Comparison of ENCODE assay signal across 8 mouse cellular contexts in the genomic region with DNA sequence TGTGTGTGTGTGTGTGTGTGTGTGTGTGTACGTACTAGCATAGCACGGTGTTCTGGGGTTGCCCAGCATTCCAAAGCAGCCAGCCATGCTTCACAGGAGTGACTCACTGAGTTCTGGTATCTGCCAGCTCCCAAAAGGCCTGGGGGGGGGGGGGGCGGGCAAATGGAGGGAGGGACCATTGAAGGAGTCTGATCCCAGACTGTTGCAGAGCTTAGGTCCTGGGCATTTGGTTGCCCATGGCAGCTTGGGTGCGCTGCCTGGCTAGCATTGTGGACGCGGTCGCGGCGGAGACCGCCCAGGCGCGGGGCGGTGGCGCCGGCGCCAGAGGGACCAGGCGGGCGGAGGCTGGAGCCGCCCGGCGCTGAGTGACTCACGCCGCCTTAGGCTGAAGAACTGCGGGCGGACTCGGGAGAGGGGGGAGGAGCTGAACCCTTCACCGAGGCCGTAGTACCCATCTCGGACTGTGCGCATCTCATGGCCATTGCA. TPM values are rescaled to one million over a fixed set of nuclear protein-coding genes. Genes with fewer than 3 reads are reported as not detected.
DNase-seq lines count a peak whose midpoint lies in the region; ATAC-seq and TF ChIP-seq lines count a peak whose summit lies in the region.

No protein-coding gene starts in this region.

- H3K4me2 ChIP-seq in heart, embryonic 14.5 days (ENCODE audit: low read length): peak overlapping the region; percentile 53
- H3K4me2 ChIP-seq in liver, embryonic 13.5 days: peak overlapping the region; percentile 24
- peak overlapping the region; percentile 42 for H3K4me2 ChIP-seq in stomach, embryonic 16.5 days (ENCODE audit: low read depth, low read length)

- no peak for TF ChIP-seq CTCF in kidney, adult 2 months (conservative IDR thresholded peaks at IDR 0.05; ENCODE audit: insufficient read depth, insufficient read length, low read depth, low read length)

- no peak overlapping the region for H3K4me3 ChIP-seq in kidney, adult 2 months (ENCODE audit: insufficient read depth, low read depth, low read length)
- H3K4me3 ChIP-seq in heart, embryonic 14.5 days (ENCODE audit: control insufficient read depth in 1 of 2, insufficient read depth in 1 of 2, low read depth in 1 of 2, low read length in 2 of 2): peak overlapping the region; percentile 0 to 13; a peak in 3 of 4 replicates
- 0 out of 2 replicates have a peak overlapping the region, but pooled peaks have one; percentile 13 for H3K4me3 ChIP-seq in liver, embryonic 13.5 days (replicated peaks)
- peak overlapping the region; percentile 28 for H3K4me3 ChIP-seq in stomach, embryonic 16.5 days (replicated peaks; ENCODE audit: low read length)

- ATAC-seq in heart, embryonic 14.5 days (ENCODE audit: insufficient number of reproducible peaks, insufficient read depth, low FRiP score, low read depth): peak; percentile 37; the same call in 1 of the 2 replicates
- peak; percentile 34; the same call in 1 of the 2 replicates for ATAC-seq in liver, embryonic 13.5 days (ENCODE audit: low read depth)
- peak; percentile 72; the same call in 1 of the 2 replicates for ATAC-seq in stomach, embryonic 16.5 days (ENCODE audit: insufficient read depth, low FRiP score)

- peaks cover 39% of the 10 kb centered on the region for H3K27me3 ChIP-seq in kidney, adult 2 months (replicated peaks; ENCODE audit: control insufficient read depth, insufficient read depth, low read length)
- H3K27me3 ChIP-seq in heart, embryonic 14.5 days (ENCODE audit: control insufficient read depth, insufficient read depth, low read length): peaks cover 93% of the 10 kb centered on the region
- peaks cover 97% of the 10 kb centered on the region for H3K27me3 ChIP-seq in liver, embryonic 13.5 days
- peaks cover 93% of the 10 kb centered on the region for H3K27me3 ChIP-seq in stomach, embryonic 16.5 days (ENCODE audit: control insufficient read depth, insufficient read depth, low read length)

- no peak overlapping the region for H3K27ac ChIP-seq in kidney, adult 2 months (ENCODE audit: insufficient read depth, low read depth, low read length)
- H3K27ac ChIP-seq in heart, embryonic 14.5 days (replicated peaks in 1 of 2; ENCODE audit: control insufficient read depth in 1 of 2, insufficient read depth in 1 of 2, low read depth in 2 of 2, low read length in 2 of 2): no peak overlapping the region
- H3K27ac ChIP-seq in liver, embryonic 13.5 days: no peak overlapping the region
- H3K27ac ChIP-seq in stomach, embryonic 16.5 days (ENCODE audit: low read length): no peak overlapping the region

- H3K36me3 ChIP-seq in kidney, adult 2 months (ENCODE audit: control insufficient read depth, insufficient read depth, low read length): no peaks in the 10 kb centered on the region
- H3K36me3 ChIP-seq in heart, embryonic 14.5 days (ENCODE audit: control insufficient read depth, insufficient read depth, low read length): no peaks in the 10 kb centered on the region
- no peaks in the 10 kb centered on the region for H3K36me3 ChIP-seq in liver, embryonic 13.5 days
- H3K36me3 ChIP-seq in stomach, embryonic 16.5 days (ENCODE audit: control insufficient read depth, insufficient read depth, low read length): no peaks in the 10 kb centered on the region

- WGBS in kidney, adult 2 months: 3% methylated on average over 30 of the region's 30 CpGs
- 1% methylated on average over 24 of the region's 30 CpGs for WGBS in heart, embryonic 14.5 days
- WGBS in liver, embryonic 13.5 days (ENCODE audit: insufficient replicate concordance): 2% methylated on average over 29 of the region's 30 CpGs
- under 1% methylated on average over 29 of the region's 30 CpGs for WGBS in stomach, embryonic 16.5 days

- no peak overlapping the region for H3K9ac ChIP-seq in heart, embryonic 14.5 days (ENCODE audit: low read length)
- no peak overlapping the region for H3K9ac ChIP-seq in liver, embryonic 13.5 days
- H3K9ac ChIP-seq in stomach, embryonic 16.5 days (ENCODE audit: low read length): no peak overlapping the region

- H3K9me3 ChIP-seq in heart, embryonic 14.5 days (ENCODE audit: control insufficient read depth, low read length): no peaks in the 10 kb centered on the region
- H3K9me3 ChIP-seq in liver, embryonic 13.5 days (replicated peaks): no peaks in the 10 kb centered on the region
- no peaks in the 10 kb centered on the region for H3K9me3 ChIP-seq in stomach, embryonic 16.5 days (replicated peaks; ENCODE audit: control insufficient read depth, low read length)

- peak; percentile 27 for DNase-seq in kidney, adult 2 months
- DNase-seq in kidney, postnatal 25 days: no peak
- DNase-seq in adrenal gland, postnatal 14 days: peak; percentile 64
- no peak for DNase-seq in liver, embryonic 13.5 days
- DNase-seq in cerebellum, adult 11 months: no peak
- DNase-seq in left cerebral cortex, postnatal 10 days (ENCODE audit: extremely low spot score in 1 of 2, low spot score in 2 of 2): no peak

- 0 out of 2 replicates have a peak, but pooled peaks cover 3% of the 10 kb centered on the region for H3K4me1 ChIP-seq in kidney, adult 2 months (ENCODE audit: control insufficient read depth, insufficient read depth, low read length)
- peaks cover 7 to 31% of the 10 kb centered on the region in 2 experiments for H3K4me1 ChIP-seq in heart, embryonic 14.5 days (ENCODE audit: control insufficient read depth in 2 of 2, insufficient read depth in 2 of 2, low read length in 2 of 2)
- H3K4me1 ChIP-seq in liver, embryonic 13.5 days (replicated peaks): peaks cover 52% of the 10 kb centered on the region
- peaks cover 22% of the 10 kb centered on the region for H3K4me1 ChIP-seq in stomach, embryonic 16.5 days (ENCODE audit: control insufficient read depth, insufficient read depth, low read length)

- intact Hi-C loops in left cerebral cortex, postnatal 10 days (cut with DNase I): no loop called here

- no peak for TF ChIP-seq POLR2A in kidney, adult 2 months (IDR thresholded peaks at IDR 0.05; ENCODE audit: low read depth, low read length)

RNA-seq across cellular contexts. Expression of a gene that starts 3.7 kb away (rescaled TPM):
- not detected in 2 replicates for polyA plus RNA-seq in kidney, adult 2 months (2012; rRNA removed)
- 0.19 and 0.22 TPM in 2 replicates for total RNA-seq in adrenal gland, postnatal 14 days (2021)
- polyA plus RNA-seq in heart, embryonic 14.5 days (2014; fragmentation: Nextera tagmentation; extraction: Ambion mirVana): 0.08 and 0.39 TPM in 2 replicates
- not detected in 2 replicates for polyA plus RNA-seq in liver, embryonic 13.5 days (2015; fragmentation: Nextera tagmentation; extraction: Ambion mirVana)
- 2.2 and 2.4 TPM in 2 replicates for polyA plus RNA-seq in stomach, embryonic 16.5 days (2015; fragmentation: Nextera tagmentation; extraction: Ambion mirVana)
- 1 to 10 TPM; 8.2 to 8.7 TPM for total RNA-seq in left cerebral cortex, postnatal 10 days (2021)

RNA-seq across cellular contexts. Expression of a gene that starts 14.9 kb away (rescaled TPM):
- polyA plus RNA-seq in kidney, adult 2 months (2012; rRNA removed): 0.16 TPM in 1 of 2 replicates, not detected in the other
- 0.11 and 0.26 TPM in 2 replicates for total RNA-seq in adrenal gland, postnatal 14 days (2021)
- polyA plus RNA-seq in heart, embryonic 14.5 days (2014; fragmentation: Nextera tagmentation; extraction: Ambion mirVana): not detected in 2 replicates
- polyA plus RNA-seq in liver, embryonic 13.5 days (2015; fragmentation: Nextera tagmentation; extraction: Ambion mirVana): 0.07 TPM in 1 of 2 replicates, not detected in the other
- polyA plus RNA-seq in stomach, embryonic 16.5 days (2015; fragmentation: Nextera tagmentation; extraction: Ambion mirVana): 7.3 and 11.6 TPM in 2 replicates
- total RNA-seq in left cerebral cortex, postnatal 10 days (2021): 10 to 100 TPM; 22.7 to 28.3 TPM

Comparison
In these comparisons a context has a peak if more than half of its experiments do, and no peak if none do; other contexts are left out.
1. DNase-seq: peak in kidney, adult 2 months (single experiment) and adrenal gland, postnatal 14 days (single experiment); none in kidney, postnatal 25 days (0 of 2), liver, embryonic 13.5 days (single experiment), cerebellum, adult 11 months (single experiment) and left cerebral cortex, postnatal 10 days (0 of 2).
2. Peak in every context shown above with its lines, with median percentiles within 50 percentile points of each other: ATAC-seq and H3K4me2 ChIP-seq.